ENCODE assay signal across 21 mouse cellular contexts in the genomic region with DNA sequence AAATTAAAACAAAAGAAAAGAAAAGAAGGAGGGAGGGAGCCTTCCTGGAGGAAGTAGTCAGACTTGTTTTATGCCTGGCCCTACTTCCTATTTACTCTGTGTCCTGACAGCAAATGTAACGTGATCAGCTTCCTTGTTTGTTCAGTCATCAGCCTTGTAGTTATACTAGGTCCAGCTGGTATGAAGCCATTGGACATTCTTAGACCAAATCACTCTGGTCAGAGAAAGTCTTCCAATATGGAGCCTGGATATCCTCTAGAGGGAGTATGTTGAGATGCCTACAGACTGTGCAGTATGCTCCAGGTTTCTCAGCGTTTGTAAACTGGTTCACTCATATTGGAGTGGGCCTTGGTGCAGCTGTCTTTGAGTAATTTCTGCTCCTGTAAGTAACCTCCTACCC.
DNase-seq lines count a peak whose midpoint lies in the region; ATAC-seq lines count a peak whose summit lies in the region.
"Had no signal": no experiment of that assay in that cellular context is flagged by ENCODE, and none has a peak within 500 bp of the region (broad histone marks: within the 10 kb centered on the region; RNA-seq: fewer than 3 reads in every experiment).

No protein-coding gene starts in this region.

- no peaks in the 10 kb centered on the region for H3K27me3 ChIP-seq in kidney, embryonic 14.5 days (ENCODE audit: control insufficient read depth, insufficient read depth, low read length)
- no peaks in the 10 kb centered on the region for H3K27me3 ChIP-seq in lung, embryonic 15.5 days
- H3K27me3 ChIP-seq: embryonic facial prominence, embryonic 12.5 days; forebrain, embryonic 15.5 days; heart, embryonic 15.5 days; midbrain, embryonic 12.5 days had no signal

- ATAC-seq in kidney, embryonic 14.5 days (ENCODE audit: low FRiP score, low TSS enrichment), result 0 out of 2 replicates have a peak, but pooled peaks have one; percentile 72
- ATAC-seq in lung, embryonic 15.5 days (ENCODE audit: borderline replicate concordance, extremely low read depth, low FRiP score, low TSS enrichment), result peak; percentile 42; the same call in 1 of the 2 replicates
- ATAC-seq in common myeloid progenitor, adult 5-6 weeks (replicated peaks; ENCODE audit: low read depth, poor library complexity, severe bottlenecking), result 0 out of 2 replicates have a peak, but pooled peaks have one; percentile 39
- ATAC-seq: forebrain, embryonic 15.5 days had no signal

- no peak overlapping the region for H3K4me3 ChIP-seq in kidney, embryonic 14.5 days (ENCODE audit: low read length)
- H3K4me3 ChIP-seq in lung, embryonic 15.5 days, result no peak overlapping the region
- H3K4me3 ChIP-seq: embryonic facial prominence, embryonic 12.5 days; erythroblast, embryonic 14.5 days; forebrain, embryonic 15.5 days; heart, embryonic 15.5 days; midbrain, embryonic 12.5 days had no signal

- WGBS in kidney, embryonic 14.5 days, result 55% methylated on average over 2 of the region's 2 CpGs
- WGBS in lung, embryonic 15.5 days, result 42% methylated on average over 2 of the region's 2 CpGs

- H3K27ac ChIP-seq in kidney, embryonic 14.5 days (ENCODE audit: low read depth, low read length), result no peak overlapping the region
- H3K27ac ChIP-seq in lung, embryonic 15.5 days, result no peak overlapping the region
- H3K27ac ChIP-seq: embryonic facial prominence, embryonic 12.5 days; forebrain, embryonic 15.5 days; heart, embryonic 15.5 days; liver, embryonic 14.5 days; midbrain, embryonic 12.5 days had no signal

- no peak for DNase-seq in kidney, postnatal 36 days
- no peak for DNase-seq in lung, postnatal 10 days
- DNase-seq in 3T3-L1 (ENCODE audit: low read depth, low spot score), result peak; percentile 5
- DNase-seq in left cerebral cortex, postnatal 25 days (ENCODE audit: low spot score in 2 of 2), result no peak
- DNase-seq: adrenal gland, adult 8-10 months; cerebellum, adult 9-10 months; gastrocnemius, postnatal 14 days; kidney, adult 9 months; left cerebral cortex, postnatal 4 days; right cerebral cortex, postnatal 25 days; thymus, adult 18-20 months; thymus, postnatal 4 days had no signal

- intact Hi-C loops in left cerebral cortex, postnatal 25 days (cut with DNase I), result loop anchor here (10.0 kb wide), 1 partner anchor 1363 kb away; no protein-coding TSS in a partner anchor

- no peaks in the 10 kb centered on the region; the same call in 1 of the 2 replicates for H3K36me3 ChIP-seq in kidney, embryonic 14.5 days (ENCODE audit: control insufficient read depth, insufficient read depth, low read length)
- H3K36me3 ChIP-seq in lung, embryonic 15.5 days, result peaks cover 5% of the 10 kb centered on the region; the same call in 1 of the 2 replicates
- H3K36me3 ChIP-seq: embryonic facial prominence, embryonic 12.5 days; forebrain, embryonic 15.5 days; heart, embryonic 15.5 days; midbrain, embryonic 12.5 days had no signal

- H3K9ac ChIP-seq in kidney, embryonic 14.5 days (ENCODE audit: low read depth, low read length), result no peak overlapping the region
- no peak overlapping the region for H3K9ac ChIP-seq in lung, embryonic 15.5 days
- H3K9ac ChIP-seq: embryonic facial prominence, embryonic 12.5 days; forebrain, embryonic 15.5 days; heart, embryonic 15.5 days; liver, embryonic 14.5 days; midbrain, embryonic 12.5 days had no signal

- H3K4me1 ChIP-seq in kidney, embryonic 14.5 days (ENCODE audit: control insufficient read depth, insufficient read depth, low read length), result no peaks in the 10 kb centered on the region
- H3K4me1 ChIP-seq in lung, embryonic 15.5 days, result no peaks in the 10 kb centered on the region
- H3K4me1 ChIP-seq: embryonic facial prominence, embryonic 12.5 days; forebrain, embryonic 15.5 days; heart, embryonic 15.5 days; midbrain, embryonic 12.5 days had no signal

- H3K9me3 ChIP-seq in kidney, embryonic 14.5 days (ENCODE audit: control insufficient read depth, low read length), result no peaks in the 10 kb centered on the region
- H3K9me3 ChIP-seq in lung, embryonic 15.5 days, result no peaks in the 10 kb centered on the region
- H3K9me3 ChIP-seq: embryonic facial prominence, embryonic 12.5 days; forebrain, embryonic 15.5 days; heart, embryonic 15.5 days; midbrain, embryonic 12.5 days had no signal

- H3K4me2 ChIP-seq in kidney, embryonic 14.5 days (replicated peaks; ENCODE audit: low read depth, low read length), result no peak overlapping the region
- H3K4me2 ChIP-seq in lung, embryonic 15.5 days, result no peak overlapping the region
- H3K4me2 ChIP-seq: embryonic facial prominence, embryonic 12.5 days; forebrain, embryonic 15.5 days; heart, embryonic 15.5 days; midbrain, embryonic 12.5 days had no signal
